Mouse (Mus musculus) kidney, adult 2 months (tissue): Measurements from ENCODE around the gene Snx29.

Experiments used
- CTCF ChIP-seq: fragments of 200-500 bp; conservative IDR thresholded peaks from 2 replicates; pipeline ENCODE4 v1.5.1; 2011; ENCODE audit warnings: low read depth, mild to moderate bottlenecking, control low read depth, low read length, moderate library complexity, mixed read lengths; ENCODE audit not compliant: insufficient read depth, insufficient read length
- POLR2A ChIP-seq: fragments of 200-500 bp; IDR thresholded peaks from one replicate; pipeline ENCODE4 v1.6.1; 2011; ENCODE audit warnings: low read depth, low read length, control low read depth

DNA sequence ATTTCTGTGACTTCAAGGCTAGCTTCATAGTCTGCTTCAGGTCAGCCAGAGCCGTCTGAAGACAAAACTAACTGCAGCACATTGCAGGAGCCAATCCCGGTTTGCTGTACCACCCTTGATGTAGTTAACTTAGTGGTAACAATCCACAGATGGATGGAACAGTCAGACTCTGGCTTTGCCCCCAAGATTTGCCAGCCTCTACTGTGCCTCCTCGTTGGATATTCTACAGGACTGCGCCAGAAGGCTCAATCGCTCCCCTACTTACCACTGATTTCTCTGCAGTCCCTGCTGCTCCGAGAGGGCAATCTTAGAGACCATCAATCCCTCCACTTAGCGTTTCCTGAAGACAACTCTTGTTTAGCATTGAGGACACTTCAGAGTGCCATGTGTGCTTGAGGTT, 208.7 kb downstream of the Snx29 start:
- TF ChIP-seq POLR2A, result no peak
- TF ChIP-seq CTCF, result no peak
